Mouse (Mus musculus) layer of hippocampus, adult 9-11 months (tissue): Measurements from ENCODE around the gene Fry.

Source experiments
- DNase-seq: peaks from one replicate; pipeline ENCODE4 v3.0.0; 2022

The Fry gene

GRCm38 (mm10) chr5:150281084-150281483 is 162.6 kb downstream of the Fry start:
- no peak for DNase-seq

- no peak for DNase-seq
Observed at GRCm38 (mm10) chr5:150282091-150282490, 163.6 kb downstream of the Fry start.

- DNase-seq: no peak
Observed at GRCm38 (mm10) chr5:150287949-150288348, 169.5 kb downstream of the Fry start.

GRCm38 (mm10) chr5:150289611-150290010 is 171.2 kb downstream of the Fry start:
- peak; percentile 73 for DNase-seq

GRCm38 (mm10) chr5:150290494-150291199 is 172.2 kb downstream of the Fry start:
- no peak for DNase-seq

GRCm38 (mm10) chr5:150291216-150291615 is 172.8 kb downstream of the Fry start:
- DNase-seq: no peak

GRCm38 (mm10) chr5:150292186-150292585 is 173.7 kb downstream of the Fry start:
- no peak for DNase-seq

- DNase-seq: no peak
Observed at GRCm38 (mm10) chr5:150294306-150294705, 175.9 kb downstream of the Fry start.

GRCm38 (mm10) chr5:150295096-150295495 is 176.7 kb downstream of the Fry start:
- DNase-seq: peak; percentile 49

GRCm38 (mm10) chr5:150298969-150299368 is 180.5 kb downstream of the Fry start:
- no peak for DNase-seq

GRCm38 (mm10) chr5:150302123-150302522 is 183.7 kb downstream of the Fry start:
- DNase-seq: no peak

GRCm38 (mm10) chr5:150302996-150303395 is 184.6 kb downstream of the Fry start:
- DNase-seq: no peak

GRCm38 (mm10) chr5:150306497-150306896 is 188.1 kb downstream of the Fry start:
- no peak for DNase-seq

- DNase-seq: no peak
Observed at GRCm38 (mm10) chr5:150313229-150313628, 194.8 kb downstream of the Fry start.

GRCm38 (mm10) chr5:150314582-150314981 is 196.1 kb downstream of the Fry start:
- no peak for DNase-seq

- no peak for DNase-seq
Observed at GRCm38 (mm10) chr5:150325411-150325810, 207.0 kb downstream of the Fry start.

GRCm38 (mm10) chr5:150328686-150329085 is 210.2 kb downstream of the Fry start:
- no peak for DNase-seq

- no peak for DNase-seq
Observed at GRCm38 (mm10) chr5:150331821-150332220, 213.4 kb downstream of the Fry start.

- no peak for DNase-seq
Observed at GRCm38 (mm10) chr5:150332810-150333209, 214.4 kb downstream of the Fry start.

GRCm38 (mm10) chr5:150333328-150333731 is 214.9 kb downstream of the Fry start:
- DNase-seq: no peak

GRCm38 (mm10) chr5:150336451-150336850 is 218.0 kb downstream of the Fry start:
- DNase-seq: no peak

- peak; percentile 67 for DNase-seq
Observed at GRCm38 (mm10) chr5:150337696-150338095, 219.3 kb downstream of the Fry start.

GRCm38 (mm10) chr5:150340944-150341343 is 222.5 kb downstream of the Fry start:
- no peak for DNase-seq

- DNase-seq: no peak
Observed at GRCm38 (mm10) chr5:150342139-150342538, 223.7 kb downstream of the Fry start.

- no peak for DNase-seq
Observed at GRCm38 (mm10) chr5:150345946-150346345, 227.5 kb downstream of the Fry start.
